Mouse (Mus musculus) heart, postnatal 0 days (tissue): ENCODE results near the gene Dna2. TPM values are rescaled to one million over a fixed set of nuclear protein-coding genes. Genes with fewer than 3 reads are reported as not detected.

Experiments used
- ATAC-seq: fragments of 200-750 bp; cut with Nextera tagmentation; 2 replicates; pipeline ENCODE4 v1.8.0; 2017; ENCODE audit warnings: low read depth, moderate number of reproducible peaks, moderate library complexity; ENCODE audit not compliant: insufficient read depth
- DNase-seq: peaks from one replicate; pipeline ENCODE4 v3.0.0-alpha.2; 2016; ENCODE audit warnings: low spot score
- H3K27ac ChIP-seq: fragments of 300-500 bp; sonication (generic); 2 replicates; pipeline ENCODE4 v1.5.1; 2014; ENCODE audit warnings: low read depth, mild to moderate bottlenecking
- H3K27me3 ChIP-seq: fragments of 300-500 bp; sonication (generic); 2 replicates; pipeline ENCODE4 v1.6.1; 2014; ENCODE audit warnings: low read length, mixed read lengths; ENCODE audit not compliant: control insufficient read depth, insufficient read depth
- H3K36me3 ChIP-seq: fragments of 300-500 bp; sonication (generic); replicated peaks from 2 replicates; pipeline ENCODE4 v1.6.1; 2014; ENCODE audit warnings: low read length, mixed read lengths; ENCODE audit not compliant: control insufficient read depth, insufficient read depth
- H3K4me1 ChIP-seq: fragments of 300-500 bp; sonication (generic); 2 replicates; pipeline ENCODE4 v1.6.1; 2014; ENCODE audit warnings: antibody characterized with exemption; ENCODE audit not compliant: control insufficient read depth, insufficient read depth
- H3K4me2 ChIP-seq: fragments of 300-500 bp; sonication (generic); 2 replicates; pipeline ENCODE4 v1.6.1; 2014; ENCODE audit warnings: low read depth, mild to moderate bottlenecking, low read length, moderate library complexity
- H3K4me3 ChIP-seq: fragments of 300-500 bp; sonication (generic); 2 replicates; pipeline ENCODE4 v1.5.1; 2014; ENCODE audit warnings: low read depth, low read length
- H3K9ac ChIP-seq: fragments of 300-500 bp; sonication (generic); replicated peaks from 2 replicates; pipeline ENCODE4 v1.6.1; 2014; ENCODE audit warnings: low read depth, low read length, mixed read lengths
- H3K9me3 ChIP-seq: fragments of 300-500 bp; sonication (generic); replicated peaks from 2 replicates; pipeline ENCODE4 v1.6.1; 2016; ENCODE audit warnings: low read length; ENCODE audit not compliant: control insufficient read depth
- CTCF ChIP-seq: IDR thresholded peaks from 2 replicates; pipeline ENCODE4 v1.5.1; 2016; ENCODE audit warnings: antibody characterized with exemption, control low read depth, low read depth
- EP300 ChIP-seq: IDR thresholded peaks from 2 replicates; pipeline ENCODE4 v1.6.1; 2016; ENCODE audit warnings: antibody characterized with exemption, low read depth
- WGBS: fragments of 180-500 bp; shearing (Covaris S2); extraction: QIAGEN DNeasy Blood & Tissue Kit; methylation state at CpG from one replicate; pipeline ENCODE4 v1.1.7; 2014; 5-methylcytosine and 5-hydroxymethylcytosine counted together
- polyA plus RNA-seq: library from polyadenylated mRNA; unstranded; fragments of >200 nt; fragmentation: Nextera tagmentation; extraction: Ambion mirVana; gene quantifications from 2 replicates; pipeline ENCODE4 v1.2.1, GENCODE M21; 2015
- total RNA-seq: library from RNA; depleted of rRNA; stranded (reverse); fragments of >200 nt; gene quantifications from 2 replicates; pipeline ENCODE4 v1.2.3, GENCODE M21; 2014; ENCODE audit warnings: low replicate concordance

The Dna2 gene
- total and polyA plus RNA-seq, 2 experiments from 2014 or later: 0.88 to 4.3 TPM

GRCm38 (mm10) chr10:62966291-62966690 is 19.5 kb downstream of the Dna2 start:
- H3K9me3 ChIP-seq: no peaks in the 10 kb centered on the region
- TF ChIP-seq EP300 (no peak), CTCF (no peak)
- no peak overlapping the region for H3K4me3 ChIP-seq
- 92% methylated on average over 15 of the region's 15 CpGs for WGBS
- H3K9ac ChIP-seq: no peak overlapping the region
- ATAC-seq (no peak), DNase-seq (no peak)
- H3K27me3 ChIP-seq: no peaks in the 10 kb centered on the region
- peaks cover 72% of the 10 kb centered on the region for H3K36me3 ChIP-seq
- H3K4me1 ChIP-seq: no peaks in the 10 kb centered on the region
- H3K4me2 ChIP-seq: no peak overlapping the region
- no peak overlapping the region for H3K27ac ChIP-seq

GRCm38 (mm10) chr10:62971821-62972220 is 25.0 kb downstream of the Dna2 start:
- H3K36me3 ChIP-seq: peaks cover 45% of the 10 kb centered on the region
- WGBS: 80% methylated on average over 16 of the region's 16 CpGs

GRCm38 (mm10) chr10:62979667-62980038 is 32.8 kb downstream of the Dna2 start:
- H3K27ac ChIP-seq: no peak overlapping the region
- DNase-seq: no peak
- no peaks in the 10 kb centered on the region for H3K9me3 ChIP-seq
- H3K36me3 ChIP-seq: 0 out of 2 replicates have a peak, but pooled peaks cover 7% of the 10 kb centered on the region
- WGBS: 16% methylated on average over 10 of the region's 10 CpGs
- TF ChIP-seq CTCF (no peak), EP300 (no peak)
- 0 out of 2 replicates have a peak overlapping the region, but pooled peaks have one; percentile 74 for H3K9ac ChIP-seq
- H3K27me3 ChIP-seq: no peaks in the 10 kb centered on the region
- ATAC-seq: no peak
- peaks cover 8% of the 10 kb centered on the region; the same call in 1 of the 2 replicates for H3K4me1 ChIP-seq
- H3K4me2 ChIP-seq: peak overlapping the region; percentile 75
- H3K4me3 ChIP-seq: peak overlapping the region; percentile 78

More at GRCm38 (mm10) chr10:62971821-62972220, 25.0 kb downstream of the Dna2 start:
- ATAC-seq (no peak), DNase-seq (no peak)
- Histone ChIP-seq H3K9ac (no peak overlapping the region), H3K9me3 (no peaks in the 10 kb centered on the region), H3K27me3 (no peaks in the 10 kb centered on the region), H3K4me3 (no peak overlapping the region), H3K27ac (no peak overlapping the region), H3K4me2 (no peak overlapping the region), H3K4me1 (no peaks in the 10 kb centered on the region)
- TF ChIP-seq EP300 (no peak), CTCF (no peak)

- H3K36me3 ChIP-seq: 0 out of 2 replicates have a peak, but pooled peaks cover 13% of the 10 kb centered on the region
- peak within 1 kb of the TSS; percentile 40 for H3K27ac ChIP-seq
- peak within 1 kb of the TSS; percentile 74 for H3K9ac ChIP-seq
- H3K27me3 ChIP-seq: no peaks in the 10 kb centered on the region
- 1% methylated on average over 70 of the region's 77 CpGs for whole genome bisulfite sequencing
- TF ChIP-seq CTCF: peak; percentile 44
- TF ChIP-seq EP300: no peak
- ATAC-seq (peak; percentile 85), DNase-seq (peak; percentile 73)
- peak within 1 kb of the TSS; percentile 75 for H3K4me2 ChIP-seq
- peaks cover 8% of the 10 kb centered on the region; the same call in 1 of the 2 replicates for H3K4me1 ChIP-seq
- H3K4me3 ChIP-seq: peak within 1 kb of the TSS; percentile 78
- no peaks in the 10 kb centered on the region for H3K9me3 ChIP-seq
These were observed 33.5 kb downstream of the Dna2 start, which contains the start of gene Rufy2 for GRCm38 (mm10) chr10:62980039-62980954. TSS of gene Rufy2 (plus strand) at chr10:62980223.

GRCm38 (mm10) chr10:62984072-62984471 is 37.2 kb downstream of the Dna2 start:
- H3K4me2 ChIP-seq: peak overlapping the region; percentile 5; the same call in 1 of the 2 replicates
- H3K27ac ChIP-seq: peak overlapping the region; percentile 43; the same call in 1 of the 2 replicates
- peaks cover 8% of the 10 kb centered on the region; the same call in 1 of the 2 replicates for H3K4me1 ChIP-seq
- WGBS: 75% methylated on average over 11 of the region's 11 CpGs
- DNase-seq (no peak), ATAC-seq (no peak)
- no peak for TF ChIP-seq EP300
- TF ChIP-seq CTCF: no peak
- H3K9me3 ChIP-seq: no peaks in the 10 kb centered on the region
- no peak overlapping the region for H3K4me3 ChIP-seq
- H3K27me3 ChIP-seq: no peaks in the 10 kb centered on the region
- no peak overlapping the region for H3K9ac ChIP-seq
- H3K36me3 ChIP-seq: peaks cover 21% of the 10 kb centered on the region; the same call in 1 of the 2 replicates
